Mouse (Mus musculus): ENCODE data around the gene Artn.

GRCm38 (mm10) chr4:117921358-117921757 lies 8.2 kb downstream of the Artn start:
- no peak for TF ChIP-seq CTCF (IDR thresholded peaks at IDR 0.05; ENCODE audit: borderline replicate concordance, control insufficient read depth, extremely low read depth, insufficient read depth, low read length, poor library complexity)
- TF ChIP-seq POLR2A (IDR thresholded peaks at IDR 0.05; ENCODE audit: control insufficient read depth, extremely low read depth, insufficient read depth, low read length, poor library complexity), result no peak

Measured in thymus, adult 2 months (tissue).